Mouse (Mus musculus): ENCODE measurements around the gene Cers2. TPM values are rescaled to one million over a fixed set of nuclear protein-coding genes. Genes with fewer than 3 reads are reported as not detected.

The Cers2 gene
- 36.9 and 124 TPM in 2 replicates for polyA plus RNA-seq (2012; ENCODE audit: insufficient read depth, low replicate concordance)

GRCm38 (mm10) chr3:95314486-95315093, at the start of gene Cers2:
Gene Cers2, plus strand, starts transcription at chr3:95314791.
- TF ChIP-seq GATA1 (IDR thresholded peaks at IDR 0.05; ENCODE audit: borderline replicate concordance, low read length): no peak
- TF ChIP-seq FLI1 (IDR thresholded peaks at IDR 0.05; ENCODE audit: low read length): no peak
- H3K36me3 ChIP-seq (replicated peaks; ENCODE audit: low read length): peaks cover 24% of the 10 kb centered on the region

GRCm38 (mm10) chr3:95266052-95266451, 48.5 kb upstream of the Cers2 start:
- no peaks in the 10 kb centered on the region for H3K27me3 ChIP-seq (replicated peaks)
- H3K36me3 ChIP-seq (replicated peaks; ENCODE audit: low read length): peaks cover 95% of the 10 kb centered on the region
- peaks cover 58% of the 10 kb centered on the region for H3K4me1 ChIP-seq
- H3K4me3 ChIP-seq (replicated peaks): no peak overlapping the region
- TF ChIP-seq FLI1 (IDR thresholded peaks at IDR 0.05; ENCODE audit: low read length): no peak
- TF ChIP-seq GATA1 (IDR thresholded peaks at IDR 0.05; ENCODE audit: borderline replicate concordance, low read length): no peak
- no peaks in the 10 kb centered on the region for H3K9me3 ChIP-seq

More at GRCm38 (mm10) chr3:95314486-95315093, at the start of gene Cers2:
- Histone ChIP-seq H3K4me3 (replicated peaks) (peak within 1 kb of the TSS; percentile 96), H3K9me3 (no peaks in the 10 kb centered on the region), H3K4me1 (peaks cover 78% of the 10 kb centered on the region), H3K27me3 (replicated peaks) (no peaks in the 10 kb centered on the region)

- Histone ChIP-seq H3K4me1 (peaks cover 69% of the 10 kb centered on the region), H3K27me3 (replicated peaks) (no peaks in the 10 kb centered on the region), H3K36me3 (replicated peaks; ENCODE audit: low read length) (peaks cover 95% of the 10 kb centered on the region), H3K4me3 (replicated peaks) (no peak overlapping the region), H3K9me3 (no peaks in the 10 kb centered on the region)
- TF ChIP-seq FLI1 (IDR thresholded peaks at IDR 0.05; ENCODE audit: low read length) (no peak), GATA1 (IDR thresholded peaks at IDR 0.05; ENCODE audit: borderline replicate concordance, low read length) (no peak)
Observed at GRCm38 (mm10) chr3:95267855-95268254, 46.7 kb upstream of the Cers2 start.

DNA sequence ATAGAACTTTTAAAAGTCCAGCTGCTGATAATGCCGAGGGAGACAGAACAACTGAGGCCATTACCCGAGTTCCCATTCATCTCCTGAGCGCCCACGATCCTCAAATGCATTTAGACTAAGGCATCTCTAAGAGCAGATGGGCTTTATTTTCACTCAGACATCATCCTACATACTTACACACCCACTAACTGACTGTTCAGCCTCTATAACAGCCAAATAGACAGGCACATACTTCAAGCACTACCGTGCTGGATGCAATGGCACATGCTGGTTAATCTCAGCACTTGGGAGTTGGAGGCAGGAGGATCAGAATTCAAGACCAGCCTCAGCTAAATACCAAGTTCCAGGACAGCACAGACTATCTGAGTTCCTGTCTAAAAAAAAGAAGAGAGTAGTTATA, 44.8 kb upstream of the Cers2 start:
- H3K36me3 ChIP-seq (replicated peaks; ENCODE audit: low read length): peaks cover 94% of the 10 kb centered on the region
- peaks cover 70% of the 10 kb centered on the region for H3K4me1 ChIP-seq
- no peaks in the 10 kb centered on the region for H3K9me3 ChIP-seq
- H3K4me3 ChIP-seq (replicated peaks): no peak overlapping the region
- TF ChIP-seq FLI1 (IDR thresholded peaks at IDR 0.05; ENCODE audit: low read length): no peak
- no peak for TF ChIP-seq GATA1 (IDR thresholded peaks at IDR 0.05; ENCODE audit: borderline replicate concordance, low read length)
- H3K27me3 ChIP-seq (replicated peaks): no peaks in the 10 kb centered on the region

DNA sequence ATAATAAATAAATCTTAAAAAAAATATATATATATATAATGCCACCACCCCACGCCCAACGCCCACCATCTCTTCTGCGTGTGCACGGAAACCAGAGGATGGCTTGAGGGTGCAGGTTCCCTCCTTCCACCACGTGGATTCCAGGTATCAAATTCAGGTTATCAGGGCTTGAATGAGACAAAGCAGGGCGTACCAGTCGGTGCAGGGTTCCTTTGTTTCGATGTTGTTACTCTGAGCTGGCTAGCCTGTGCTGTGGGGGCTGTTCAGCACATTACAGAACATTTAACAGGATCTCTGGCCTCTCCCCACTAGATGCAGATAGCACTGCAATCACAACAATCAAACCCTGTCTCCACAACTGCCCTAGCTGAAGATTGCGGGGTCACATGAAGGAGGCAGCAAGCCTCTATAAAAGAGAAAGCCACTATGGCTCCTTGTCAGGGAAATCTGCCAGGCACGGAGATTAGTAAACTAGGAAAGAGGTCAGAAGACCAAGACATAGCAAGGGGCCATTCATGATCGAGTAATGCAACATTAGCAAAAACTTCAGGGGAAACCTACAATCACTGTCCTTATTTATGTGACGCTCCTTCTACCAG, 43.7 kb upstream of the Cers2 start:
- Histone ChIP-seq H3K27me3 (replicated peaks) (no peaks in the 10 kb centered on the region), H3K4me3 (replicated peaks) (no peak overlapping the region), H3K9me3 (no peaks in the 10 kb centered on the region), H3K36me3 (replicated peaks; ENCODE audit: low read length) (peaks cover 95% of the 10 kb centered on the region), H3K4me1 (peaks cover 78% of the 10 kb centered on the region)
- TF ChIP-seq FLI1 (IDR thresholded peaks at IDR 0.05; ENCODE audit: low read length) (no peak), GATA1 (IDR thresholded peaks at IDR 0.05; ENCODE audit: borderline replicate concordance, low read length) (no peak)

DNA sequence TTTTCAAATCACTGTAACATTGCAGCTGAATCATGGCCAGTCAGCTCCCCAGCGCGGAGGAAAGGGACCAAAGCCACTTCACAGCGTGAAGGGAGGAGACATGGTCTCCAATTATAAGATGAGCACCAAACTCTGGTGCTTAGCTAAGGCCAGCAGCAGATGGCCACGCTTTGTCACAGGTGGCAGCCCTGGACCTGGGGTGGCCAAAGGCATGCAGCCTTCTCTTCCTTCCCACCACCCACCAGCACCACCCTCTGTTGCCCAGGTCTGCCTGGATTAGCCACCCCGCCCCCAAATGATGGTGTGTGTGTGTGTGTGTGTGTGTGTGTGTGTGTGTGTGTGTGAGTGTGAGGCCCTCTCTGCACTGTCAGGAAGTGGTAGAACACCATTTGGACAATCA, 41.1 kb upstream of the Cers2 start:
- Histone ChIP-seq H3K27me3 (replicated peaks) (no peaks in the 10 kb centered on the region), H3K9me3 (no peaks in the 10 kb centered on the region), H3K36me3 (replicated peaks; ENCODE audit: low read length) (peaks cover 81% of the 10 kb centered on the region), H3K4me3 (replicated peaks) (peak overlapping the region; percentile 69), H3K4me1 (peaks cover 90% of the 10 kb centered on the region)
- no peak for TF ChIP-seq FLI1 (IDR thresholded peaks at IDR 0.05; ENCODE audit: low read length)

DNA sequence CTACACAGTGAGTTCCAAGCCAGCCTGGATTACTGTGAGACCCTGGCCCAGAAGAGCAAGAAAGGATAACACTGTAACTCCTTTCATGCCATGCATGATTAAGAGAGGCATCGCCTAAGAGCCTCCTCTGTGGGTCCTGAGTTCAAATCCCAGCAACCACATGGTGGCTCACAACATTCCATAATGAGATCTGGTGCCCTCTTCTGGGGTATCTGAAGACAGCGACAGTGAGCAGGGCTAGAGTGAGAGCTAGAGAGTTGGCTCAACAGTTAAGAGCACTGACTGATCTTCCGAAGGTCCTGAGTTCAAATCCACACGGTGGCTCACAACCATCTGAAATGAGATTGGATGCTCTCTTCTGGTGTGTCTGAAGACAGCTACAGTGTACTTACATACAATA, 40.1 kb upstream of the Cers2 start:
- peaks cover 90% of the 10 kb centered on the region for H3K4me1 ChIP-seq
- H3K9me3 ChIP-seq: no peaks in the 10 kb centered on the region
- TF ChIP-seq FLI1 (IDR thresholded peaks at IDR 0.05; ENCODE audit: low read length): no peak
- no peak for TF ChIP-seq GATA1 (IDR thresholded peaks at IDR 0.05; ENCODE audit: borderline replicate concordance, low read length)
- H3K4me3 ChIP-seq (replicated peaks): no peak overlapping the region
- peaks cover 79% of the 10 kb centered on the region for H3K36me3 ChIP-seq (replicated peaks; ENCODE audit: low read length)
- no peaks in the 10 kb centered on the region for H3K27me3 ChIP-seq (replicated peaks)

GRCm38 (mm10) chr3:95275161-95275560, 39.4 kb upstream of the Cers2 start:
- Histone ChIP-seq H3K36me3 (replicated peaks; ENCODE audit: low read length) (peaks cover 76% of the 10 kb centered on the region), H3K4me1 (peaks cover 89% of the 10 kb centered on the region), H3K27me3 (replicated peaks) (no peaks in the 10 kb centered on the region), H3K4me3 (replicated peaks) (peak overlapping the region; percentile 78), H3K9me3 (no peaks in the 10 kb centered on the region)
- TF ChIP-seq GATA1 (IDR thresholded peaks at IDR 0.05; ENCODE audit: borderline replicate concordance, low read length) (no peak), FLI1 (IDR thresholded peaks at IDR 0.05; ENCODE audit: low read length) (no peak)

DNA sequence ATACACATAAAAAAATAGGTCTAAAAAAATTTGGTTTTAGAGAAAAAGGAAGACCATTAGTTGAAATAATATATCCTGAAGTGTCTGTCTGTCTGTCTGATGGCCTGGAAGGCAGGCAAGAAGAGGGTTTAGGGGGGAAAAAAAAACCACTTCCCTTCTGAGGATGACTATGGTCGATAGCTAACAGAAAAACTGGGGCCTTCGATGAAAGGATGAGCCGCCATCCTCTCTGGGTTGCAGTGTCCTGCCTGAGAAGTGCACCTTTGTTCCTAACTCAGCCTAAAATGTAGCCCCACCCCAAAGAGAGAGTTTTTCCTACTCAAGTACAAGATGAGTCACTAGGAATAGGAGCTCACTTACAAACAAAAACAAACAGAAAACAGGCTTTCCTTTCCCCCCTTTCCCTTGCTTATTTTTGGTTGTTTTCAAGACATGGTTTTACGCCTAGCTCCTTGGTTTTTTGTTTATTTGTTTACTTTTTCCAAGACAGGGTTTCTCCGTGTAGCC, 38.1 kb upstream of the Cers2 start:
- no peaks in the 10 kb centered on the region for H3K9me3 ChIP-seq
- TF ChIP-seq FLI1 (IDR thresholded peaks at IDR 0.05; ENCODE audit: low read length) (no peak), GATA1 (IDR thresholded peaks at IDR 0.05; ENCODE audit: borderline replicate concordance, low read length) (no peak)
- H3K4me1 ChIP-seq: peaks cover 80% of the 10 kb centered on the region
- H3K27me3 ChIP-seq (replicated peaks): no peaks in the 10 kb centered on the region
- peak overlapping the region; percentile 67 for H3K4me3 ChIP-seq (replicated peaks)
- H3K36me3 ChIP-seq (replicated peaks; ENCODE audit: low read length): peaks cover 65% of the 10 kb centered on the region

GRCm38 (mm10) chr3:95277149-95277551, 37.4 kb upstream of the Cers2 start:
- Histone ChIP-seq H3K4me3 (replicated peaks) (peak overlapping the region; percentile 48), H3K27me3 (replicated peaks) (no peaks in the 10 kb centered on the region), H3K9me3 (no peaks in the 10 kb centered on the region), H3K36me3 (replicated peaks; ENCODE audit: low read length) (peaks cover 58% of the 10 kb centered on the region), H3K4me1 (peaks cover 73% of the 10 kb centered on the region)
- TF ChIP-seq GATA1 (IDR thresholded peaks at IDR 0.05; ENCODE audit: borderline replicate concordance, low read length): no peak
- no peak for TF ChIP-seq FLI1 (IDR thresholded peaks at IDR 0.05; ENCODE audit: low read length)
